ENCODE assay signal across 8 mouse cellular contexts in the genomic region with DNA sequence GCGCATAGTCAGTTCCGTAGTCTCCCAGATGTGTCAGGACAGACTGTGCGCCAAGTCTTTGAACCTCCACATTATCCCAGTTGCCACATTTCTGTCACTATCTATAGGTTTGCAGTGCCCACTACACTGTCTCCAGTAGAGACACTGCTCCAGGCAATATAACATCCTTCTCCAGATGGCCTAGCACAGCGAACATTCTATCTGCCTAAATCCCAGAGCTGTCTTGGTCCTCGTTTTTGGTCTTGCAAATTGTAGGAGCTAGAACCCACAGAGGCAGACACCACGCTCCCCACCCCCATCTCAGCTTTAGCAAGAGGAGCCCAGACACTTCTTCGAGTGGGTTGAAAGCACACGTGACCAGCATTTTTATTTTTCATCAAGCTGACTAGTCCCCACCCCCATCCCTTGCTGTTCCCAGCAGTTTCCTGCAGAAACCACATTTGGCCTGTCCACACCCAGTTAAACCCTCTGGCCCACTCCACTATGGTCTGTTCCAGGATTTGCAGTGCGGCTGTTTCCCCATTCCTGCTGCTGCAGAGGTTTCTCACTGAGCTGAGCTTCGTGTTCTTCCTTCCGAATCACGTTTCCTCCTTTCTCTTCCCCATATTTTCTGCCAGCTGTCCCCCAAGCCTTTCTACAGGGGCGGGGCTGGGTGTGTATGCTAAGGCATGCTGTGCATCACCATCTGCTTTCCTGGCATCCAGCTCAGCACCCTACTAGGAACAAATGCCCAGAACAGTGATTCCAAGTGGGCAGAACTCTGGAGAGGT. TPM values are rescaled to one million over a fixed set of nuclear protein-coding genes. Genes with fewer than 3 reads are reported as not detected.
DNase-seq lines count a peak whose midpoint lies in the region; ATAC-seq and TF ChIP-seq lines count a peak whose summit lies in the region.

No protein-coding gene starts in this region.

- WGBS in forebrain, embryonic 14.5 days: 61% methylated on average over 13 of the region's 13 CpGs
- WGBS in liver, embryonic 16.5 days (ENCODE audit: insufficient replicate concordance): 22% methylated on average over 13 of the region's 13 CpGs
- WGBS in neural tube, embryonic 15.5 days: 52% methylated on average over 13 of the region's 13 CpGs

- peaks cover 12% of the 10 kb centered on the region for H3K79me2 ChIP-seq in CH12.LX (replicated peaks; ENCODE audit: control insufficient read depth, extremely low read depth, insufficient read depth, poor library complexity, severe bottlenecking)

- no peaks in the 10 kb centered on the region for H3K9me3 ChIP-seq in CH12.LX (replicated peaks; ENCODE audit: low read length)
- H3K9me3 ChIP-seq in forebrain, embryonic 14.5 days (replicated peaks; ENCODE audit: control insufficient read depth, low read length): no peaks in the 10 kb centered on the region
- H3K9me3 ChIP-seq in liver, embryonic 16.5 days (replicated peaks; ENCODE audit: control insufficient read depth, low read length): no peaks in the 10 kb centered on the region
- H3K9me3 ChIP-seq in neural tube, embryonic 15.5 days (replicated peaks): no peaks in the 10 kb centered on the region

- intact Hi-C loops in heart, postnatal 10 days (cut with DNase I): no loop called here

- H3K27me3 ChIP-seq in CH12.LX (replicated peaks): peaks cover 2% of the 10 kb centered on the region
- H3K27me3 ChIP-seq in forebrain, embryonic 14.5 days (replicated peaks; ENCODE audit: control insufficient read depth, insufficient read depth, low read length): no peaks in the 10 kb centered on the region
- H3K27me3 ChIP-seq in liver, embryonic 16.5 days (ENCODE audit: control insufficient read depth, insufficient read depth, low read depth, low read length): no peaks in the 10 kb centered on the region
- H3K27me3 ChIP-seq in neural tube, embryonic 15.5 days (replicated peaks): no peaks in the 10 kb centered on the region

- TF ChIP-seq RAD21 in CH12.LX (IDR thresholded peaks at IDR 0.05; ENCODE audit: low read depth, low read length): no peak

- peak overlapping the region; percentile 33 for H3K4me2 ChIP-seq in CH12.LX (ENCODE audit: insufficient read depth, low read depth, poor library complexity, severe bottlenecking)
- H3K4me2 ChIP-seq in forebrain, embryonic 14.5 days (ENCODE audit: low read length): peak overlapping the region; percentile 88
- H3K4me2 ChIP-seq in liver, embryonic 16.5 days (ENCODE audit: low read depth, low read length): peak overlapping the region; percentile 95
- H3K4me2 ChIP-seq in neural tube, embryonic 15.5 days: peak overlapping the region; percentile 87

- H3K9ac ChIP-seq in CH12.LX (ENCODE audit: insufficient read depth, low read depth): peak overlapping the region; percentile 37; the same call in 1 of the 2 replicates
- peak overlapping the region; percentile 80 for H3K9ac ChIP-seq in forebrain, embryonic 14.5 days (ENCODE audit: low read length)
- H3K9ac ChIP-seq in liver, embryonic 16.5 days (ENCODE audit: low read depth, low read length): peak overlapping the region; percentile 71
- peak overlapping the region; percentile 50; the same call in 1 of the 2 replicates for H3K9ac ChIP-seq in neural tube, embryonic 15.5 days (replicated peaks)

- no peak for DNase-seq in CH12.LX (ENCODE audit: extremely low read depth)
- DNase-seq in brain, adult 2 months (ENCODE audit: low read depth, low spot score): peak; percentile 99
- peak; percentile 68 for DNase-seq in forebrain, embryonic 14.5 days (ENCODE audit: low spot score)
- DNase-seq in heart, postnatal 10 days: peak; percentile 76 to 79
- peak; percentile 78 to 84 for DNase-seq in layer of hippocampus, adult 18-20 months (ENCODE audit: low spot score in 2 of 2)
- DNase-seq in retina, postnatal 1 day: no peak

- peak; percentile 41; the same call in 1 of the 2 replicates for ATAC-seq in forebrain, embryonic 14.5 days
- ATAC-seq in liver, embryonic 16.5 days (ENCODE audit: low read depth): peak; percentile 20
- peak; percentile 49 for ATAC-seq in neural tube, embryonic 15.5 days (ENCODE audit: low FRiP score)

- TF ChIP-seq CTCF in CH12.LX (conservative IDR thresholded peaks at IDR 0.05 in 1 of 2, IDR thresholded peaks at IDR 0.05 in 1 of 2; ENCODE audit: low read depth in 2 of 2, low read length in 2 of 2): no peak

- dilution Hi-C loops in CH12.LX (cut with MboI; ENCODE audit: extremely low pct_ligation_motif_present, extremely low pct_unique_long_range_greater_than_20kb, low sequenced_read_pairs): no loop called here

- TF ChIP-seq EP300 in CH12.LX (IDR thresholded peaks at IDR 0.05; ENCODE audit: low read length): no peak

- H3K4me1 ChIP-seq in CH12.LX (ENCODE audit: control insufficient read depth in 1 of 2, insufficient read depth in 2 of 2): peaks cover 13 to 34% of the 10 kb centered on the region in 2 experiments; a peak in 3 of 4 replicates
- peaks cover 16% of the 10 kb centered on the region for H3K4me1 ChIP-seq in forebrain, embryonic 14.5 days (ENCODE audit: control insufficient read depth, insufficient read depth, low read length)
- H3K4me1 ChIP-seq in liver, embryonic 16.5 days (ENCODE audit: control insufficient read depth, low read depth, low read length): peaks cover 25% of the 10 kb centered on the region
- H3K4me1 ChIP-seq in neural tube, embryonic 15.5 days: peaks cover 26% of the 10 kb centered on the region

- peak overlapping the region; percentile 60 to 90 (median 69) for H3K4me3 ChIP-seq in CH12.LX (replicated peaks in 1 of 3; ENCODE audit: low read depth in 2 of 3, low read length in 2 of 3, poor library complexity in 1 of 3)
- peak overlapping the region; percentile 61 for H3K4me3 ChIP-seq in forebrain, embryonic 14.5 days (ENCODE audit: low read depth, low read length)
- H3K4me3 ChIP-seq in liver, embryonic 16.5 days (ENCODE audit: low read depth, low read length): peak overlapping the region; percentile 79
- H3K4me3 ChIP-seq in neural tube, embryonic 15.5 days (replicated peaks): peak overlapping the region; percentile 75

- peaks cover 0 to 9% of the 10 kb centered on the region in 2 experiments for H3K36me3 ChIP-seq in CH12.LX (replicated peaks in 1 of 2; ENCODE audit: control insufficient read depth in 1 of 2, insufficient read depth in 1 of 2, low read length in 1 of 2)
- no peaks in the 10 kb centered on the region for H3K36me3 ChIP-seq in forebrain, embryonic 14.5 days (ENCODE audit: control insufficient read depth, insufficient read depth, low read length)
- no peaks in the 10 kb centered on the region for H3K36me3 ChIP-seq in liver, embryonic 16.5 days (ENCODE audit: control insufficient read depth, insufficient read depth)
- H3K36me3 ChIP-seq in neural tube, embryonic 15.5 days: no peaks in the 10 kb centered on the region

- H3K27ac ChIP-seq in CH12.LX (ENCODE audit: insufficient read depth, low read depth): no peak overlapping the region
- H3K27ac ChIP-seq in forebrain, embryonic 14.5 days (ENCODE audit: low read depth, low read length): peak overlapping the region; percentile 77; the same call in 1 of the 2 replicates
- peak overlapping the region; percentile 81 for H3K27ac ChIP-seq in liver, embryonic 16.5 days (ENCODE audit: low read length)
- H3K27ac ChIP-seq in neural tube, embryonic 15.5 days (replicated peaks): peak overlapping the region; percentile 79

- no peak for TF ChIP-seq POLR2A in CH12.LX (IDR thresholded peaks at IDR 0.05; ENCODE audit: low read depth, low read length)

- in situ Hi-C loops in CH12.LX (cut with MboI; ENCODE audit: low pct_ligation_motif_present, low pct_unique_long_range_greater_than_20kb, low sequenced_read_pairs): no loop called here

TF ChIP-seq in CH12.LX, 34 proteins besides CTCF, POLR2A, EP300 and RAD21:
- TF ChIP-seq KAT2A (IDR thresholded peaks at IDR 0.05; ENCODE audit: insufficient replicate concordance, low read length): no peak
- peak; percentile 22; the same call in 1 of the 2 replicates for TF ChIP-seq USF2 (conservative IDR thresholded peaks at IDR 0.05; ENCODE audit: low read depth, low read length)
- no peak for TF ChIP-seq MAFK (IDR thresholded peaks at IDR 0.05; ENCODE audit: insufficient replicate concordance, low read length)
- TF ChIP-seq CHD1 (IDR thresholded peaks at IDR 0.05; ENCODE audit: low read depth, low read length): no peak
- no peak for TF ChIP-seq MAX (IDR thresholded peaks at IDR 0.05; ENCODE audit: low read length)
- peak; percentile 69; the same call in 1 of the 2 replicates for TF ChIP-seq BHLHE40 (IDR thresholded peaks at IDR 0.05; ENCODE audit: low read depth, low read length)
- peak; percentile 53 for TF ChIP-seq USF1 (IDR thresholded peaks at IDR 0.05; ENCODE audit: low read depth, low read length)
- no peak for TF ChIP-seq UBTF (IDR thresholded peaks at IDR 0.05; ENCODE audit: low read depth, low read length)
- TF ChIP-seq MEF2A (IDR thresholded peaks at IDR 0.05; ENCODE audit: borderline replicate concordance, low read depth, low read length): no peak
- TF ChIP-seq ELF1 (IDR thresholded peaks at IDR 0.05; ENCODE audit: low read depth, low read length): no peak
- TF ChIP-seq ZMIZ1 (IDR thresholded peaks at IDR 0.05; ENCODE audit: low read depth, low read length): no peak
- TF ChIP-seq SMC3 (IDR thresholded peaks at IDR 0.05; ENCODE audit: low read depth, low read length): no peak
- TF ChIP-seq ETS1 (conservative IDR thresholded peaks at IDR 0.05; ENCODE audit: low read depth, low read length): 0 out of 2 replicates have a peak, but pooled peaks have one; percentile 10

RNA-seq across cellular contexts. Expression of gene Chid1, which starts 0.8 kb away (rescaled TPM):
- 49.6 and 50.5 TPM in 2 replicates for total RNA-seq in CH12.LX (2012; rRNA removed)
- total RNA-seq in CH12.LX (2014; rRNA removed): 27.0 and 31.9 TPM in 2 replicates
- polyA plus RNA-seq in CH12.LX (2012; ENCODE audit: insufficient read length, low read depth): 42.3 and 47.5 TPM in 2 replicates
- polyA plus RNA-seq in forebrain, embryonic 14.5 days (2014; fragmentation: Nextera tagmentation; extraction: Ambion mirVana): 32.7 and 37.1 TPM in 2 replicates
- total RNA-seq in heart, postnatal 10 days (2021): 10 to 100 TPM; 32.7 to 37.3 TPM
- total RNA-seq in layer of hippocampus, adult 18-20 months (2021): 10 to 100 TPM; 72.6 to 76.2 TPM
- 25.3 and 26.6 TPM in 2 replicates for polyA plus RNA-seq in liver, embryonic 16.5 days (2015; fragmentation: Nextera tagmentation; extraction: Ambion mirVana)
- 50.4 and 54.4 TPM in 2 replicates for polyA plus RNA-seq in neural tube, embryonic 15.5 days (2015; fragmentation: Nextera tagmentation; extraction: Ambion mirVana)

RNA-seq across cellular contexts. Expression of gene Ap2a2, which starts 21.5 kb away (rescaled TPM):
- total RNA-seq in CH12.LX (2012; rRNA removed) (44.5 and 50.7 TPM in 2 replicates), CH12.LX (2014; rRNA removed) (30.0 and 31.6 TPM in 2 replicates)
- polyA plus RNA-seq in CH12.LX (2012; ENCODE audit: insufficient read length, low read depth): 36.6 and 43.1 TPM in 2 replicates
- polyA plus RNA-seq in forebrain, embryonic 14.5 days (2014; fragmentation: Nextera tagmentation; extraction: Ambion mirVana): 72.4 and 83.6 TPM in 2 replicates
- total RNA-seq in heart, postnatal 10 days (2021): 10 to 100 TPM; 60.4 to 60.9 TPM
- 100 to 1,000 TPM; 233 to 238 TPM for total RNA-seq in layer of hippocampus, adult 18-20 months (2021)
- 66.7 and 70.7 TPM in 2 replicates for polyA plus RNA-seq in liver, embryonic 16.5 days (2015; fragmentation: Nextera tagmentation; extraction: Ambion mirVana)
- polyA plus RNA-seq in neural tube, embryonic 15.5 days (2015; fragmentation: Nextera tagmentation; extraction: Ambion mirVana): 105 and 109 TPM in 2 replicates

Comparison
In these comparisons a context has a peak if more than half of its experiments do, and no peak if none do; other contexts are left out.
1. DNase-seq: peak in brain, adult 2 months (single experiment), forebrain, embryonic 14.5 days (single experiment), heart, postnatal 10 days (2 of 2) and layer of hippocampus, adult 18-20 months (2 of 2); none in CH12.LX (single experiment) and retina, postnatal 1 day (single experiment).
2. H3K4me2 ChIP-seq: peak in every context shown above with its lines; median percentile 95 in liver, embryonic 16.5 days; 88 in forebrain, embryonic 14.5 days; 87 in neural tube, embryonic 15.5 days; 33 in CH12.LX.
3. Peak in every context shown above with its lines, with median percentiles within 50 percentile points of each other: H3K4me3 ChIP-seq, H3K9ac ChIP-seq and ATAC-seq.